Mouse (Mus musculus): Measurements from ENCODE around the gene Tdp1.

Gene Tdp1

GRCm38 (mm10) chr12:99897846-99898245, 13.5 kb downstream of the Tdp1 start:
- DNase-seq (ENCODE audit: inconsistent age in 2 of 2, low spot score in 1 of 2): no peak

- DNase-seq (ENCODE audit: inconsistent age in 2 of 2, low spot score in 1 of 2): no peak
Measured at GRCm38 (mm10) chr12:99898248-99898870, 14.0 kb downstream of the Tdp1 start.

GRCm38 (mm10) chr12:99899991-99900390, 15.7 kb downstream of the Tdp1 start:
- DNase-seq (ENCODE audit: inconsistent age in 2 of 2, low spot score in 1 of 2): no peak

GRCm38 (mm10) chr12:99901973-99902866, 17.9 kb downstream of the Tdp1 start:
- DNase-seq (ENCODE audit: inconsistent age in 2 of 2, low spot score in 1 of 2): peak in 1 of 2 experiments; percentile 40

GRCm38 (mm10) chr12:99902867-99903370, 18.6 kb downstream of the Tdp1 start:
- peak in 1 of 2 experiments; percentile 30 for DNase-seq (ENCODE audit: inconsistent age in 2 of 2, low spot score in 1 of 2)

GRCm38 (mm10) chr12:99904537-99904936, 20.2 kb downstream of the Tdp1 start:
- no peak for DNase-seq (ENCODE audit: inconsistent age in 2 of 2, low spot score in 1 of 2)

GRCm38 (mm10) chr12:99911466-99911865, 27.1 kb downstream of the Tdp1 start:
- DNase-seq (ENCODE audit: inconsistent age in 2 of 2, low spot score in 1 of 2): no peak

- DNase-seq (ENCODE audit: inconsistent age in 2 of 2, low spot score in 1 of 2): peak; percentile 34 to 71
Measured at GRCm38 (mm10) chr12:99917800-99918427, 33.6 kb downstream of the Tdp1 start.

GRCm38 (mm10) chr12:99919636-99920035, 35.3 kb downstream of the Tdp1 start:
- DNase-seq (ENCODE audit: inconsistent age in 2 of 2, low spot score in 1 of 2): no peak

GRCm38 (mm10) chr12:99921045-99921444, 36.7 kb downstream of the Tdp1 start:
- no peak for DNase-seq (ENCODE audit: inconsistent age in 2 of 2, low spot score in 1 of 2)

- DNase-seq (ENCODE audit: inconsistent age in 2 of 2, low spot score in 1 of 2): no peak
Measured at GRCm38 (mm10) chr12:99923131-99923606, 38.9 kb downstream of the Tdp1 start.

- DNase-seq (ENCODE audit: inconsistent age in 2 of 2, low spot score in 1 of 2): no peak
Measured at GRCm38 (mm10) chr12:99923703-99924102, 39.4 kb downstream of the Tdp1 start.

GRCm38 (mm10) chr12:99928311-99928710, 44.0 kb downstream of the Tdp1 start:
- DNase-seq (ENCODE audit: inconsistent age in 2 of 2, low spot score in 1 of 2): no peak

- DNase-seq (ENCODE audit: inconsistent age in 2 of 2, low spot score in 1 of 2): no peak
Measured at GRCm38 (mm10) chr12:99929160-99929559, 44.8 kb downstream of the Tdp1 start.

- no peak for DNase-seq (ENCODE audit: inconsistent age in 2 of 2, low spot score in 1 of 2)
Measured at GRCm38 (mm10) chr12:99932245-99932644, 47.9 kb downstream of the Tdp1 start.

GRCm38 (mm10) chr12:99933630-99934029, 49.3 kb downstream of the Tdp1 start:
- no peak for DNase-seq (ENCODE audit: inconsistent age in 2 of 2, low spot score in 1 of 2)

- DNase-seq (ENCODE audit: inconsistent age in 2 of 2, low spot score in 1 of 2): no peak
Measured at GRCm38 (mm10) chr12:99935403-99935802, 51.1 kb downstream of the Tdp1 start.

GRCm38 (mm10) chr12:99938476-99938875, 54.2 kb downstream of the Tdp1 start:
- DNase-seq (ENCODE audit: inconsistent age in 2 of 2, low spot score in 1 of 2): no peak

- no peak for DNase-seq (ENCODE audit: inconsistent age in 2 of 2, low spot score in 1 of 2)
Measured at GRCm38 (mm10) chr12:99939179-99939578, 54.9 kb downstream of the Tdp1 start.

- DNase-seq (ENCODE audit: inconsistent age in 2 of 2, low spot score in 1 of 2): no peak
Measured at GRCm38 (mm10) chr12:99940704-99941103, 56.4 kb downstream of the Tdp1 start.

GRCm38 (mm10) chr12:99942441-99942840, 58.1 kb downstream of the Tdp1 start:
- no peak for DNase-seq (ENCODE audit: inconsistent age in 2 of 2, low spot score in 1 of 2)

Data from adrenal gland, adult (tissue).